Mouse (Mus musculus): Measurements from ENCODE around the gene Brwd1. TPM values are rescaled to one million over a fixed set of nuclear protein-coding genes. Genes with fewer than 3 reads are reported as not detected.

Gene Brwd1
- total and polyA plus RNA-seq, 2 experiments from 2014 or later, result 145 to 196 TPM

DNA sequence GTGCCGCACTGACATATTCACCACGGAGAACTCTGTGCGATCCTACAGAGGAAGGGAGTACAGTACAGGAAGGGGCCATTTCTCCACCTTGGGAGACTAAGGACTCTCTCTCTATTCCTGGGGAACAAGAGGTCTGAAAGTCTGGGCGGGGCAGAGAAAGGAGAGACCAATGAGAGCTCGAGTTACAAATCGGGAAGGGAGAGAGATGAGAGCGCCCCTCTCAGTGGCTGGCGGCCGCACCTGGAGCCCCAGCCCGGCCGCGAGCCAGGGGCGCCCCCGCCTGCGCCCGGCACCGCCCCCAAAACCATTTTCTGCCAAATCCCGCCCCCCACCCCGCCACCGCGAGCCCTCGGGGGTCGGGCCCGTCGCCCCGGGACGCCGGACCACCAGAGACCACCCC is 995 bp downstream of the Brwd1 start:
- Histone ChIP-seq H3K9ac (peak overlapping the region; percentile 99), H3K27ac (ENCODE audit: low read depth, low read length) (peak overlapping the region; percentile 96), H3K4me2 (ENCODE audit: low read depth) (peak overlapping the region; percentile 60), H3K4me3 (ENCODE audit: low read depth, low read length) (peak overlapping the region; percentile 95), H3K27me3 (ENCODE audit: insufficient read depth, low read length) (no peaks in the 10 kb centered on the region), H3K4me1 (ENCODE audit: insufficient read depth) (no peaks in the 10 kb centered on the region; the same call in 1 of the 2 replicates), H3K9me3 (ENCODE audit: low read length) (no peaks in the 10 kb centered on the region), H3K36me3 (ENCODE audit: insufficient read depth) (peaks cover 23% of the 10 kb centered on the region; the same call in 1 of the 2 replicates)
- TF ChIP-seq CTCF (IDR thresholded peaks at IDR 0.05; ENCODE audit: low read depth), result no peak
- ATAC-seq, result peak; percentile 86
- peak; percentile 95 for DNase-seq
- under 1% methylated on average over 19 of the region's 28 CpGs for WGBS

DNA sequence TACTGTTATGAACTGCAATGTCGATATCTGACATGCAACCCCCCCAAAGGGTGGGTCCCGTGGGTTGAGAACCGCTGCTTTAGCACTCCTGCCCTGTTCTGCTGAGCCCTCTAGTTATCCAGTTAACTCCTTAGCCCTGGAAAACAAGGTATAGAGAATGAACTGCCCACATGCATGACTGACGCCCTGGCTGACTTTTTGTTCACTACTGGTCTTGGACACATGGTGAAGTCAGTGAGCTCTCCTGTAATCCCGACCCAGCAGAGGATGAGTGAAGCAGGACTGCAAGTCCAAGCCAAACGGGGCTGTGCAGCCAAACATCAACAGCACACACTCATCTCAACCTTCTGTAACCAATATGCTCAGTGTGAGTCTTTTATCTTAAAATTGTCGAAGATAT is 1.8 kb downstream of the Brwd1 start:
- TF ChIP-seq CTCF (IDR thresholded peaks at IDR 0.05; ENCODE audit: low read depth), result no peak
- H3K27ac ChIP-seq (ENCODE audit: low read depth, low read length), result no peak overlapping the region
- peak overlapping the region; percentile 60; the same call in 1 of the 2 replicates for H3K4me2 ChIP-seq (ENCODE audit: low read depth)
- no peak for DNase-seq
- no peak overlapping the region for H3K9ac ChIP-seq
- H3K9me3 ChIP-seq (ENCODE audit: low read length), result no peaks in the 10 kb centered on the region
- no peak for ATAC-seq
- H3K27me3 ChIP-seq (ENCODE audit: insufficient read depth, low read length), result no peaks in the 10 kb centered on the region
- 83% methylated on average over 7 of the region's 7 CpGs for WGBS
- no peaks in the 10 kb centered on the region; the same call in 1 of the 2 replicates for H3K4me1 ChIP-seq (ENCODE audit: insufficient read depth)
- no peak overlapping the region for H3K4me3 ChIP-seq (ENCODE audit: low read depth, low read length)
- H3K36me3 ChIP-seq (ENCODE audit: insufficient read depth), result peaks cover 23% of the 10 kb centered on the region; the same call in 1 of the 2 replicates

DNA sequence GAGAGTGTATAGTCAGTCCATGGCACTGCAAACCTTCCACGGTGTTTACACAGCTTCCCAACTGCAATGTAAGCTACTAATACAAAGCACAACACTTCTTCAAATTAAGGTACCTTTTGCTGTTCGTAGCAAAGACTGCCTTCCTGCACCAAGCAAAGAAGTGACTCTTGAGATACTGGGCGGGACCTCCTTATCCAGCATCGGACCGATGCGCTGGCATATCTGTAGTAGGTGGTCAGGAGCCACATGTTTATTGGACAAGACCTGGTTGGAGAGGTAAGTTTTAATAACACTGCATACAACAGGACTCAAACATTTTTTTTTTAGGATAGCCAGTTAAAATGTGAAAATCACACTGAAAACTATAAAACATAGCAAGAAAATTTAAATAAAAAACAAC is 14.0 kb downstream of the Brwd1 start:
- ATAC-seq, result no peak
- H3K27me3 ChIP-seq (ENCODE audit: insufficient read depth, low read length), result no peaks in the 10 kb centered on the region
- 93% methylated on average over 6 of the region's 6 CpGs for WGBS
- DNase-seq, result no peak
- H3K27ac ChIP-seq (ENCODE audit: low read depth, low read length), result no peak overlapping the region
- H3K9me3 ChIP-seq (ENCODE audit: low read length), result no peaks in the 10 kb centered on the region
- H3K4me2 ChIP-seq (ENCODE audit: low read depth), result no peak overlapping the region
- H3K36me3 ChIP-seq (ENCODE audit: insufficient read depth), result peaks cover 55% of the 10 kb centered on the region
- no peak for TF ChIP-seq CTCF (IDR thresholded peaks at IDR 0.05; ENCODE audit: low read depth)
- H3K4me3 ChIP-seq (ENCODE audit: low read depth, low read length), result no peak overlapping the region
- H3K9ac ChIP-seq, result no peak overlapping the region
- no peaks in the 10 kb centered on the region for H3K4me1 ChIP-seq (ENCODE audit: insufficient read depth)

DNA sequence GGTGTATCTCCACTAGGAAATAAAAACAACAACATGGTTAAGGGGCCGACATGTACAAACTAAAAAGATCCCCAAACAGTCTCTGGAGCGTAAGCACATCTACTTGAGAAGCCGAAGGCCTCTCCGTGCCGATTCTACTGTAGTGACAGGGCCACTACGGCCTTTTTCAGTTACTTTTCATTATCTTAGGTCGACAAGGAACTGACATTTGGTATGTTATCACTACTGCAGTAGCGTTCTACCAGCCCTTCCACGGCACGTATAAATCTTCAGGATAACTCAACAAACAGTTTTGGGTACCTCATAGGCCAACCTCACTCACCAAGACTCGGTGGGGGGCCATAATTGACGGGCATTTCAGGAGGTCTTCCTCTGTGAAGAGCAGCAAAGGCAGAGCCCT is 16.2 kb downstream of the Brwd1 start:
- H3K4me2 ChIP-seq (ENCODE audit: low read depth), result no peak overlapping the region
- no peak overlapping the region for H3K27ac ChIP-seq (ENCODE audit: low read depth, low read length)
- no peak for DNase-seq
- H3K9ac ChIP-seq, result no peak overlapping the region
- peaks cover 72% of the 10 kb centered on the region for H3K36me3 ChIP-seq (ENCODE audit: insufficient read depth)
- whole genome bisulfite sequencing, result 94% methylated on average over 12 of the region's 12 CpGs
- no peaks in the 10 kb centered on the region for H3K4me1 ChIP-seq (ENCODE audit: insufficient read depth)
- H3K27me3 ChIP-seq (ENCODE audit: insufficient read depth, low read length), result no peaks in the 10 kb centered on the region
- H3K9me3 ChIP-seq (ENCODE audit: low read length), result no peaks in the 10 kb centered on the region
- no peak overlapping the region for H3K4me3 ChIP-seq (ENCODE audit: low read depth, low read length)
- TF ChIP-seq CTCF (IDR thresholded peaks at IDR 0.05; ENCODE audit: low read depth), result no peak
- no peak for ATAC-seq

GRCm38 (mm10) chr16:96064649-96065048 is 17.7 kb downstream of the Brwd1 start:
- Histone ChIP-seq H3K4me1 (ENCODE audit: insufficient read depth) (no peaks in the 10 kb centered on the region), H3K4me3 (ENCODE audit: low read depth, low read length) (no peak overlapping the region), H3K27ac (ENCODE audit: low read depth, low read length) (no peak overlapping the region), H3K9me3 (ENCODE audit: low read length) (no peaks in the 10 kb centered on the region), H3K27me3 (ENCODE audit: insufficient read depth, low read length) (no peaks in the 10 kb centered on the region), H3K9ac (no peak overlapping the region), H3K36me3 (ENCODE audit: insufficient read depth) (peaks cover 72% of the 10 kb centered on the region), H3K4me2 (ENCODE audit: low read depth) (no peak overlapping the region)
- no peak for TF ChIP-seq CTCF (IDR thresholded peaks at IDR 0.05; ENCODE audit: low read depth)
- ATAC-seq, result no peak
- no peak for DNase-seq
- WGBS, result 98% methylated on average over 6 of the region's 6 CpGs

DNA sequence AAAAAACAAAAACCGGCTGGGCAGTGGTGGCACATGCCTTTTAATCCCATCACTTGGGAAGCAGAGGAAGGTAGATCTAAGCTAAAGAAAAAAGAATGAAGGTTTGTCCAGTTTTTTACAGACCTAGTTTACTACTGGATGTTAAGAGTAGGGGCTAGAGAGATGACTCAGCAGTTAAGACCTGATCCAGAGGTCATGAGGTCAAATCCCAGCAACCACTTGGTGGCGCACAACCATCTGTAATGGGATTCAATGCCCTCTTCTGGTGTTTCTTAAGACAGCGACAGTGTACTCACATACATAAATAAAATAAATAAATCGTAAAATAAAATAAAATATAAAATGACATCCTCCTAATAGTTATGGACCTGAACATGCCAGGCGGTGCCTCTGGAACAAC is 38.2 kb downstream of the Brwd1 start:
- no peak overlapping the region for H3K9ac ChIP-seq
- TF ChIP-seq CTCF (IDR thresholded peaks at IDR 0.05; ENCODE audit: low read depth), result peak; percentile 42; the same call in 1 of the 2 replicates
- H3K36me3 ChIP-seq (ENCODE audit: insufficient read depth), result peaks cover 74% of the 10 kb centered on the region
- 66% methylated on average over 5 of the region's 5 CpGs for WGBS
- DNase-seq, result no peak
- H3K4me3 ChIP-seq (ENCODE audit: low read depth, low read length), result no peak overlapping the region
- no peaks in the 10 kb centered on the region for H3K27me3 ChIP-seq (ENCODE audit: insufficient read depth, low read length)
- H3K27ac ChIP-seq (ENCODE audit: low read depth, low read length), result no peak overlapping the region
- H3K4me1 ChIP-seq (ENCODE audit: insufficient read depth), result no peaks in the 10 kb centered on the region
- no peaks in the 10 kb centered on the region for H3K9me3 ChIP-seq (ENCODE audit: low read length)
- ATAC-seq, result no peak
- H3K4me2 ChIP-seq (ENCODE audit: low read depth), result no peak overlapping the region

GRCm38 (mm10) chr16:96040691-96041090 is 41.6 kb downstream of the Brwd1 start:
- no peak for ATAC-seq
- TF ChIP-seq CTCF (IDR thresholded peaks at IDR 0.05; ENCODE audit: low read depth), result no peak
- peaks cover 88% of the 10 kb centered on the region for H3K36me3 ChIP-seq (ENCODE audit: insufficient read depth)

More at GRCm38 (mm10) chr16:96040691-96041090, 41.6 kb downstream of the Brwd1 start:
- no peak overlapping the region for H3K4me3 ChIP-seq (ENCODE audit: low read depth, low read length)
- WGBS, result 95% methylated on average over 4 of the region's 4 CpGs
- H3K4me1 ChIP-seq (ENCODE audit: insufficient read depth), result no peaks in the 10 kb centered on the region
- H3K27ac ChIP-seq (ENCODE audit: low read depth, low read length), result no peak overlapping the region
- no peaks in the 10 kb centered on the region for H3K27me3 ChIP-seq (ENCODE audit: insufficient read depth, low read length)
- H3K9ac ChIP-seq, result no peak overlapping the region
- no peaks in the 10 kb centered on the region for H3K9me3 ChIP-seq (ENCODE audit: low read length)
- DNase-seq, result no peak
- no peak overlapping the region for H3K4me2 ChIP-seq (ENCODE audit: low read depth)

All from forebrain, postnatal 0 days (tissue).